Mouse (Mus musculus): ENCODE measurements at regions not wholly inside any gene's neighbourhood (a gene's known extent, or its start where the extent isn't known, plus 50 kb on each side); places are given as distances from the start of the nearest gene placed in this dataset.

DNA sequence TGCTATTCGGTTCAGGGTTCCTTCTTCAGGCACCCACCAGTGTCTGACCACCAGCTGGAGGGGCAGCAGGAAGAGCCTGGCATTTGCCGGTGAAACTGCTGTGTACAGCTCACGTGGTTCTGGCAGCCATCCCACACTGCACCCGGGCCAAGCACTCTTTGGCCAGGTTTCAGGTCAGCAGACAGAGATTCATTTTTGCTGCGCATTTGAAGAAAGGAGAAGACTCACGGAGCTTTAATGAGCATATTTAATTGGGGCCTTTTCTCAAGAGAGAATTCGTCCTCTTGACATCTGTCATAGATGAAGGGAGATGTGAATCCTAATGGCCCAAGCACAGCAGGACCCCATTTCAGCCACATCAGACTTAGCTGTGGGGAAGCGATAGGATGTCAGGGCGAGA lies 71.8 kb upstream of the Mb21d2 start:
- ATAC-seq, result no peak
- H3K4me3 ChIP-seq (ENCODE audit: low read depth, low read length), result no peak overlapping the region
- no peaks in the 10 kb centered on the region for H3K9me3 ChIP-seq (ENCODE audit: low read length)
- DNase-seq (ENCODE audit: low spot score), result no peak
- 62% methylated on average over 9 of the region's 9 CpGs for WGBS
- no peaks in the 10 kb centered on the region for H3K27me3 ChIP-seq (replicated peaks; ENCODE audit: insufficient read depth, low read length)
- H3K36me3 ChIP-seq (ENCODE audit: insufficient read depth, low read length), result no peaks in the 10 kb centered on the region
- H3K4me1 ChIP-seq (ENCODE audit: insufficient read depth, low read depth, low read length), result no peaks in the 10 kb centered on the region
- TF ChIP-seq CTCF (IDR thresholded peaks at IDR 0.05) (no peak), EP300 (IDR thresholded peaks at IDR 0.05) (no peak)
- H3K27ac ChIP-seq (ENCODE audit: low read length), result no peak overlapping the region
- no peak overlapping the region for H3K4me2 ChIP-seq (replicated peaks; ENCODE audit: low read depth, low read length)
- no peak overlapping the region for H3K9ac ChIP-seq (replicated peaks; ENCODE audit: low read depth)

DNA sequence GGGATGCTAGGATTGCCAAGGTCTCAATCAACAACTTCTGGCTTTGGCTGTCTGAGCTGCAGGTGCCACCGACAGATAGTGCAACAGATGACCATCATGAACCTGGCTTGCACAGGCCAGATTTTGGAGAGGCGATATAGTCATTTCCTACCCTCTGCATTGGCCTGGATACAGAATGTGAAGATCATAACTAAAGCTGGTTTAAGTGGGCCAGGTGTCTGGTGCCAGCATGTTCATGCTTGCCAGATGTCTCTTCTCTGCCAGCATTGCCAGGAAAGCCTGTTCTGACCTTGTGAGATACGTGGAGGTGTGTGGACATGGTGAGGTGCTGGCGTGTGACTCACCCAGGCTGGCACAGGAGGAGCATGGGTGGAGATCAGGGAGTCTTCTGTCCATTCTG lies 70.2 kb upstream of the Mb21d2 start:
- Histone ChIP-seq H3K9me3 (ENCODE audit: low read length) (no peaks in the 10 kb centered on the region), H3K9ac (replicated peaks; ENCODE audit: low read depth) (no peak overlapping the region), H3K27me3 (replicated peaks; ENCODE audit: insufficient read depth, low read length) (no peaks in the 10 kb centered on the region), H3K4me2 (replicated peaks; ENCODE audit: low read depth, low read length) (no peak overlapping the region), H3K4me3 (ENCODE audit: low read depth, low read length) (no peak overlapping the region), H3K27ac (ENCODE audit: low read length) (no peak overlapping the region), H3K4me1 (ENCODE audit: insufficient read depth, low read depth, low read length) (no peaks in the 10 kb centered on the region), H3K36me3 (ENCODE audit: insufficient read depth, low read length) (no peaks in the 10 kb centered on the region)
- WGBS, result 82% methylated on average over 4 of the region's 4 CpGs
- ATAC-seq (no peak), DNase-seq (ENCODE audit: low spot score) (no peak)
- TF ChIP-seq EP300 (IDR thresholded peaks at IDR 0.05) (no peak), CTCF (IDR thresholded peaks at IDR 0.05) (no peak)

DNA sequence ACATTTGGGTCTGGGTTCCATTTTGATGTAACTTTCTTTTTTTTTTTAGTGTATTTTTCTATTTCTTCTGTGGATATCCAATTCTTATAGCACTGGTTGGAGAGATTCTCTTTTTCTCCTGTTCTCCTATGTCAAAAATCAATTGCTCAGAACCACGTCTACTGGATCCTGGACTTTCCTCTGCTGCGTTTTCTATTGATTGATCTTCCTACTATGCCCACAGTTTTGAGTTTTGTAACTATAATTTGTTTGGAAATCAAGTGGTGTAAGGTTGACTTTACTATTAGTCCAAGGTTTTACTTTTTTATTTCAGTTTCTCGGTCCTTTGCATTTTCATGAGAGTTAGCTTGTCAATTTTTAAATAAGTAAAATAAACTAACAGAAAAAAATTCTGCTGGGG lies 67.2 kb upstream of the Mb21d2 start:
- no peak overlapping the region for H3K9ac ChIP-seq (replicated peaks; ENCODE audit: low read depth)
- H3K4me3 ChIP-seq (ENCODE audit: low read depth, low read length), result no peak overlapping the region
- H3K9me3 ChIP-seq (ENCODE audit: low read length), result no peaks in the 10 kb centered on the region
- H3K27me3 ChIP-seq (replicated peaks; ENCODE audit: insufficient read depth, low read length), result no peaks in the 10 kb centered on the region
- ATAC-seq (no peak), DNase-seq (ENCODE audit: low spot score) (no peak)
- no peaks in the 10 kb centered on the region for H3K36me3 ChIP-seq (ENCODE audit: insufficient read depth, low read length)
- no peak for TF ChIP-seq EP300 (IDR thresholded peaks at IDR 0.05)
- TF ChIP-seq CTCF (IDR thresholded peaks at IDR 0.05), result no peak
- 79% methylated on average over 3 of the region's 3 CpGs for WGBS
- no peak overlapping the region for H3K27ac ChIP-seq (ENCODE audit: low read length)
- no peak overlapping the region for H3K4me2 ChIP-seq (replicated peaks; ENCODE audit: low read depth, low read length)
- no peaks in the 10 kb centered on the region for H3K4me1 ChIP-seq (ENCODE audit: insufficient read depth, low read depth, low read length)

DNA sequence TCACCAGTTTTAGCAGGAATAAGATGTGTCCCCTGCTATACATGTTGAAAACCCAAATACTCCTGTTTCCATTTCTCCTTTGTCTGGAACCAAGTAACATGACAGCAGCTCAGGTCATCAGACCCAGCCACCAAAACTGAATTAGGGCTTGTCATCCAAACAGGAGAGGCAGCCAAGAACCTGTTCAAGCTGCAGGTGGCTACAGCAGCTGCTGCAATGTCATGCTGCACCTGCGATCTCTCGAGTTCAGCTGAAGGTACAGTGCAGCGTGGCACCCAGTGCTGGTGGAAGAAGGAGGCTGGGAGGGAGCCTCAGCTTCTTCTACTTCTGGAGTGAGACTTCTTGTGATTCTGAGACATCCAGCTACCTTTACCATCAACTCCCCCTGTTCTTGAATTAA lies 61.2 kb upstream of the Mb21d2 start:
- Histone ChIP-seq H3K9me3 (ENCODE audit: low read length) (no peaks in the 10 kb centered on the region), H3K36me3 (ENCODE audit: insufficient read depth, low read length) (no peaks in the 10 kb centered on the region), H3K4me2 (replicated peaks; ENCODE audit: low read depth, low read length) (no peak overlapping the region), H3K27me3 (replicated peaks; ENCODE audit: insufficient read depth, low read length) (no peaks in the 10 kb centered on the region), H3K27ac (ENCODE audit: low read length) (no peak overlapping the region), H3K9ac (replicated peaks; ENCODE audit: low read depth) (no peak overlapping the region), H3K4me1 (ENCODE audit: insufficient read depth, low read depth, low read length) (no peaks in the 10 kb centered on the region), H3K4me3 (ENCODE audit: low read depth, low read length) (no peak overlapping the region)
- DNase-seq (ENCODE audit: low spot score) (no peak), ATAC-seq (no peak)
- 64% methylated on average over 3 of the region's 3 CpGs for WGBS
- TF ChIP-seq EP300 (IDR thresholded peaks at IDR 0.05) (no peak), CTCF (IDR thresholded peaks at IDR 0.05) (no peak)

DNA sequence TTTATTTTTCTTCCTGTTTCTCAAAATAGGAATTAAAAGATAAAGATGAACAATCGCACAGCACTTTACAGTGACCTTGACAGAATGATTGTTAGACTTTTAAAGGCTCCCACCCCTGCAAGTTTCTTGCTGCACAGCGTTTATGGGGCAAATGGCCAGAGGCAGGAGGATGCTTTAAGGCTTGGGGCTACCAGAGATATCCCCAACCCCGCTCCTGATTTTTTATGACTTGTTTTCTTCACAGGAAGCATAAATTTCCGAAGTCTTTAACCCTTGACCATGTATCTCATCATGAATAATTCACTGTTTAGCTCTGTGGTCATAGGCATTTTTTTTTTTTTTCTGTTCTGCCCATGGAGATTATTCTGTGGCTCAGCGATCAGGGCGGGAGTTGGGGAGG lies 55.5 kb upstream of the Mb21d2 start:
- Histone ChIP-seq H3K9ac (replicated peaks; ENCODE audit: low read depth) (no peak overlapping the region), H3K27me3 (replicated peaks; ENCODE audit: insufficient read depth, low read length) (no peaks in the 10 kb centered on the region), H3K27ac (ENCODE audit: low read length) (no peak overlapping the region), H3K36me3 (ENCODE audit: insufficient read depth, low read length) (no peaks in the 10 kb centered on the region), H3K4me3 (ENCODE audit: low read depth, low read length) (no peak overlapping the region), H3K4me1 (ENCODE audit: insufficient read depth, low read depth, low read length) (no peaks in the 10 kb centered on the region), H3K4me2 (replicated peaks; ENCODE audit: low read depth, low read length) (no peak overlapping the region), H3K9me3 (ENCODE audit: low read length) (no peaks in the 10 kb centered on the region)
- DNase-seq (ENCODE audit: low spot score), result no peak
- TF ChIP-seq EP300 (IDR thresholded peaks at IDR 0.05), result no peak
- no peak for TF ChIP-seq CTCF (IDR thresholded peaks at IDR 0.05)
- 29% methylated on average over 6 of the region's 6 CpGs for WGBS
- no peak for ATAC-seq

DNA sequence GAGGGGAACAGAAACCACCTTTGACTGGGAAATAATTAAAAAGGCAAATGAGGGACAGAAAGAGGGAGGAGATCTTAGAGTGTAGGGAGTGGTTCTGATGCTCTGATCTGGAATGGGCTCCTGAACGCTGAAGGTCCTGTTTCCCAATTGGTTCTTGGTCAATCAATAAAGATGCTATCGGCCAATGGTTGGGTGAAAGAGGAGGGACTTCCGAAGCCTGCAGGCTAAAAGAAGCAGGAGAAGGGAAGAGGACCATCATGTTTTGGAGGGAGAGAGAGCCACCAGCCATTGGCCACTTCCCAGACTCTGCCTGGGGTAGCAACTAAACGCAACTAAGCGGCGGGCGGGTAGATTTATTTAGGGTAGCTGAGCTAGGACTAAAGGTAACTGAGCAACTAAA lies 53.4 kb upstream of the Mb21d2 start:
- WGBS, result 77% methylated on average over 7 of the region's 7 CpGs
- no peak for ATAC-seq

More for the DNA sequence above, 53.4 kb upstream of the Mb21d2 start:
- no peaks in the 10 kb centered on the region for H3K9me3 ChIP-seq (ENCODE audit: low read length)
- H3K27ac ChIP-seq (ENCODE audit: low read length), result no peak overlapping the region
- no peak overlapping the region for H3K9ac ChIP-seq (replicated peaks; ENCODE audit: low read depth)
- H3K27me3 ChIP-seq (replicated peaks; ENCODE audit: insufficient read depth, low read length), result no peaks in the 10 kb centered on the region
- H3K4me2 ChIP-seq (replicated peaks; ENCODE audit: low read depth, low read length), result no peak overlapping the region
- no peak for DNase-seq (ENCODE audit: low spot score)
- no peaks in the 10 kb centered on the region for H3K4me1 ChIP-seq (ENCODE audit: insufficient read depth, low read depth, low read length)
- H3K36me3 ChIP-seq (ENCODE audit: insufficient read depth, low read length), result no peaks in the 10 kb centered on the region
- H3K4me3 ChIP-seq (ENCODE audit: low read depth, low read length), result no peak overlapping the region
- TF ChIP-seq CTCF (IDR thresholded peaks at IDR 0.05) (no peak), EP300 (IDR thresholded peaks at IDR 0.05) (no peak)
